Mouse (Mus musculus) lung, postnatal 0 days (tissue): ENCODE data around the gene Slpi.

Experiments
- CTCF ChIP-seq: IDR thresholded peaks from 2 replicates; pipeline ENCODE4 v1.5.1; 2016; ENCODE audit warnings: antibody characterized with exemption, mild to moderate bottlenecking
- EP300 ChIP-seq: IDR thresholded peaks from 2 replicates; pipeline ENCODE4 v1.6.1; 2016; ENCODE audit warnings: antibody characterized with exemption, mild to moderate bottlenecking, control low read depth

DNA sequence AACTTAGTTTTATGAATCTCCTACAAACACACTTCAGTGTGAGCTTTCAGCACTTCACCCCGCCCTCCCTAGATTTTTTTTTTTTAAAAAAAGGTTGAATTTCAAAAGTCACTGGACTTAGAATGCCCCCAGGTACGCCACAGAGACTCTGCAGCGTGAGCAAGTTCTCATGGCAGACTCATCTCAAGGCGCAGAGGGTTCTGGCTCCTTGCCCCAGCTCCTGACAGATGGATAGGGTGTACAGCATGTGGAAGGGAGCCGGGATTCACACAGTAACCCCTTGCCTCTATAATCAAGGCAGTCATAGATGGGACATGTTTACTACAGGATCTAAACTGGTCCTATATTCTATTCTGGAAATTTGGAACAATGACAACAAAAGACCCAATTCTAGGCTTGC, 36.5 kb upstream of the Slpi start:
- TF ChIP-seq EP300 (no peak), CTCF (no peak)
